Mouse (Mus musculus) regulatory T cell (primary cell): ENCODE measurements around the gene Gm13084.
"Not testable (repeated sequence)": the region's sequence is repeated elsewhere in the genome, so short reads cannot be mapped to it uniquely, and the experiment has no call there.

ENCODE experiments used
- in situ Hi-C: fragments of 300-600 bp; cut with MboI, MseI; formaldehyde crosslinking; loops from one replicate; pipeline ENCODE4 v1.15.1; 2025; ENCODE audit warnings: high pct_unique_total_duplicates

The Gm13084 gene

DNA sequence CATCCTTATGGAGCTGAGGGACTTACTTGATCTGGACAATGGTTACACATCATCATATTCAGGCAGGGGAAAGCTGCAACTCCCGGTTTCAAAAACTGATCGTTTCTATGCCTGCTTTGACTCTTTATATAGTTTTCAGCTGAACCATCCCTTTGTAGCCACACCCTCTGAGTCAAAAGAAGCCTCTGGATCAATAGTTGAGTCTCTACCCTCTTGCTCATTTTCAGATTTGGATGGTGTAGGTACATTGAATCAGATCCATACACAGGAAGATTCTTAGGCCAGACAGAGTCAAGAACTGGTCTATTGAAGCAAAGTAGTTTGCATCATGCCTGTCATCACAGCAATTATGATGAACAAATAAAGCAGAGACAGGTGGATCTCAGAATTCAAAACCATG lies at the start of gene Gm13084:
Gm13084 (minus strand) TSS at position 101 of the 400 bp plus-strand sequence.
- in situ Hi-C loops, result no loop called here

DNA sequence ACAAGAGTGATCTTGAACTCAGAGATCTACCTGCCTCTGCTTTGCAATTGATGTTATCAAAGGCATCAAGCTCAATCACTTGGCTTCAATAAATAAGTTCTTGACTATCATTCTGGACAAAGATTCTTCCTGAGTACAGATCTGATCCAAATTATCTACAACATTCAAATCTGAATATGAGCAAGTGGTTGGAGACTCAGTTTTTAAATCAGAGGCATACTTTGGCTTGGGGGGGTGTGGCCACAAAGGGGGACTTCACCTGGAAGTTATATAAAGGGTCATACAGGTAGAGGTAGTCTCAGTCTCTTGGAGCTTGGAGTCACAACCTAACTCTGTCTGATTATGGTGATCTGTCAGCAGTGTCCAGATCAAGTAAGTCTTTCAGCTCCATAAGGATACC lies 30.3 kb upstream of the Gm13084 start, which contains the start of gene Gm13103:
Gm13103 (plus strand) TSS at position 301 of the 400 bp plus-strand sequence.
- in situ Hi-C loops, result not testable (repeated sequence)

- in situ Hi-C loops, result not testable (repeated sequence)
Measured at GRCm38 (mm10) chr4:143789052-143789451, 26.8 kb downstream of the Gm13084 start, which contains the start of gene Gm13023. TSS of gene Gm13023 (plus strand) at chr4:143789352.
